Mouse (Mus musculus) testis, adult 2 months (tissue): ENCODE measurements at regions not wholly inside any gene's neighbourhood (a gene's known extent, or its start where the extent isn't known, plus 50 kb on each side); places are given as distances from the start of the nearest gene placed in this dataset.

Experiments used
- CTCF ChIP-seq: fragments of 200-500 bp; IDR thresholded peaks from 2 replicates; pipeline ENCODE4 v1.5.1; 2012; ENCODE audit warnings: low read depth, mild to moderate bottlenecking, inconsistent platforms, low read length, moderate library complexity; ENCODE audit not compliant: control insufficient read depth, insufficient read depth, insufficient replicate concordance
- POLR2A ChIP-seq: fragments of 200-500 bp; IDR thresholded peaks from 2 replicates; pipeline ENCODE4 v1.6.1; 2012; ENCODE audit warnings: low read depth, mild to moderate bottlenecking, inconsistent platforms, low read length, moderate library complexity; ENCODE audit not compliant: control insufficient read depth

DNA sequence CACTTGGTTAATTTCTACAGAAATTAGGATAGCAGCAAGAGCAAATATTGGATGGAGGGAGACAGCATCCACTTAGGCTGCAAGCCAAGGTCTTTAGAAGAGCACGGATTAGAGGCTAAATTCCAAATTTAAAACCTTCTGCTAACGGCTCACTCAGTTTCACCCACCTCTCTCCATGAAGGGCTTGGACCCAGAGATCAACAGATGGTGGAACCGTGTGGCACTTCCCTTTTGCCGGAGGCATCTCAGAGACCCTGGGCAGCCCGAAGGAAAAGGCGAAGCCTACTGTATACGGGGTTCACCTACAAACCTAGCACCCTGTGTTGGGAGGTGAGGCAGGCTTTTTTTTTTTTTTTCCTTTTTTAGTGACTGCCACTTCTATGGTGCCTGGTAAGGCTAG, 229.9 kb downstream of the Gm45692 start:
- TF ChIP-seq CTCF (no peak), POLR2A (no peak)
